Mouse (Mus musculus): ENCODE results near the gene Lin52. TPM values are rescaled to one million over a fixed set of nuclear protein-coding genes. Genes with fewer than 3 reads are reported as not detected.

Gene Lin52
- 15.3 and 15.5 TPM in 2 replicates for polyA plus RNA-seq (2016; fragmentation: Nextera tagmentation; extraction: Ambion mirVana)

GRCm38 (mm10) chr12:84450718-84451646 lies at the start of gene Lin52, which contains the start of gene Aldh6a1:
Gene Lin52 (plus strand): TSS chr12:84451422.
Gene Aldh6a1 (minus strand): TSS chr12:84451004.
- WGBS (ENCODE audit: insufficient replicate concordance) = under 1% methylated on average over 48 of the region's 49 CpGs
- Histone ChIP-seq H3K4me3 (peak within 1 kb of the TSS; percentile 93), H3K9ac (peak within 1 kb of the TSS; percentile 85), H3K27me3 (replicated peaks) (peaks cover 23% of the 10 kb centered on the region), H3K9me3 (replicated peaks) (no peaks in the 10 kb centered on the region), H3K36me3 (peaks cover 14% of the 10 kb centered on the region), H3K4me1 (peaks cover 43% of the 10 kb centered on the region), H3K4me2 (peak within 1 kb of the TSS; percentile 97), H3K27ac (peak within 1 kb of the TSS; percentile 81)
- ATAC-seq = peak; percentile 97

DNA sequence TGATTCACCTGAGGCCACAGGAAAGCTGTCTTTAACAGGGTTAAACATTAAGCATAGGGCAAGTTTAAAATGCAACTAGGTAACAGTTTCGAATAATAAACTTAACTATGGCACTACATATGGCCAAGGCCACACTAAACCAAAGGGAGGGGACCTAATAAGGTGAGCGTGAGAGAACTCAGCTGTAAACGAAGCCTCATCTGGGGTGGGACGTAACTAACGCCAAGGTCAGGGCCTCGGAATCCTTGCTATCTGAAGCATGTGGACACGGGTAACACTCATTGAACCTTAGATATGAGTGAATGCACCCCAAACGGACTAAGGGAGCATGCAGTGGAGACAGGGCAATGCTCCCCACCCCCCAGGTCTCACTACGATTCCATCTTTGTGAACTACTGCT lies 48.3 kb upstream of the Lin52 start:
- H3K36me3 ChIP-seq = no peaks in the 10 kb centered on the region

GRCm38 (mm10) chr12:84404541-84404940 lies 46.7 kb upstream of the Lin52 start:
- ATAC-seq = no peak
- H3K27ac ChIP-seq = no peak overlapping the region
- no peaks in the 10 kb centered on the region for H3K9me3 ChIP-seq (replicated peaks)
- peaks cover 31% of the 10 kb centered on the region for H3K4me1 ChIP-seq
- 83% methylated on average over 6 of the region's 6 CpGs for WGBS (ENCODE audit: insufficient replicate concordance)
- no peak overlapping the region for H3K4me3 ChIP-seq
- no peaks in the 10 kb centered on the region for H3K36me3 ChIP-seq
- no peak overlapping the region for H3K9ac ChIP-seq
- no peak overlapping the region for H3K4me2 ChIP-seq
- peaks cover 5% of the 10 kb centered on the region for H3K27me3 ChIP-seq (replicated peaks)

More for the DNA sequence above, 48.3 kb upstream of the Lin52 start:
- ATAC-seq = no peak
- H3K4me3 ChIP-seq = no peak overlapping the region
- no peaks in the 10 kb centered on the region for H3K27me3 ChIP-seq (replicated peaks)
- no peak overlapping the region for H3K4me2 ChIP-seq
- no peak overlapping the region for H3K9ac ChIP-seq
- WGBS (ENCODE audit: insufficient replicate concordance) = 59% methylated on average over 9 of the region's 9 CpGs
- H3K27ac ChIP-seq = no peak overlapping the region
- H3K9me3 ChIP-seq (replicated peaks) = no peaks in the 10 kb centered on the region
- peaks cover 24% of the 10 kb centered on the region for H3K4me1 ChIP-seq

GRCm38 (mm10) chr12:84407259-84407658 lies 44.0 kb upstream of the Lin52 start:
- Histone ChIP-seq H3K27me3 (replicated peaks) (peaks cover 15% of the 10 kb centered on the region), H3K4me2 (no peak overlapping the region), H3K27ac (no peak overlapping the region), H3K36me3 (no peaks in the 10 kb centered on the region), H3K4me3 (no peak overlapping the region), H3K4me1 (peaks cover 17% of the 10 kb centered on the region), H3K9me3 (replicated peaks) (no peaks in the 10 kb centered on the region), H3K9ac (no peak overlapping the region)
- no peak for ATAC-seq
- 56% methylated on average over 4 of the region's 4 CpGs for WGBS (ENCODE audit: insufficient replicate concordance)

DNA sequence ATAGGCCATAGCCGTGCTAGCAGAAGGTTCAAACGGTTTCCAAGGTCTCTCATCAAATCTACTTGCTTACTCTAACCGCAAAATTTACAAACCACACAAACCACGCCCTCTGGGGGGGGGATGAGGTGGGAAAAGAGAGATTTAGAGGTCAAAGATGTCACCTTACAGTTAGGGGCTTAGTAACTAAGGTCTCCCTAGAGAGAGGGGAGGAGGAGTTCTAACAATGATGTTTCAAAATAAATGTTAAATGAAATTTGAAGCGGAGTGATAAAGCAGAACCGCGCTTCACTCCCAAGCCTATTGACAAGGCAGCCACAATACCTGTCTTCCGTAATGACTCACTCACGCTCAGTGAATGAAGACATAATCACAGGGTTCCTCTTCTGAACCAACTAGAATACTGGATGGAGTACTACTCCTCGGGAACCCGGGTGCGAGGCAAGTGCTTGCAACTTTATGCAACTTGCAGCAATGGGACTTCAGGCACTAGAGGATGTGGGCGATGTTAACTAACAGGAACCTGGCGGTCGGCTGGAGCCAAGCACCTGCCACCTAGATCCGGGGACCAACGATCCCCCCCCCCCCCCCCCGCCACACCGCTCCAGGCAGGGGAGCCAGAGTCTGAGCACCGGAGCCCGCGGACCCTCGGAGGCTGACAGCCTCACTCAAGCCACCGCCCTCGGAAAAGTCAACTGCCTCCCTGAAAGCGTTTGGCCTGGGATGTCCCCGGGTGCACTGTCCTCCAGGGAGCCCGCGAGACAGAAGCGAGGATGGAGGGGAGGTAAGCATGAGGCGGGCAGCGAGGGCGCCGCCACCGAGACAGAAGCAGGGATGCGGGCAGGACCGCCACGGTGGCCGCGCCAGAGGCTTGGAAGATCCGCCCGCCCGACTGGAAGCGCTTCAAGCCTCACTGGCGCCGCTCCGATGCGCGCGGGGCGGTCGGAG lies 43.1 kb upstream of the Lin52 start:
- H3K27ac ChIP-seq = peak overlapping the region; percentile 84
- peaks cover 17% of the 10 kb centered on the region for H3K4me1 ChIP-seq
- WGBS (ENCODE audit: insufficient replicate concordance) = under 1% methylated on average over 49 of the region's 52 CpGs
- H3K4me3 ChIP-seq = peak overlapping the region; percentile 79
- peak overlapping the region; percentile 93 for H3K4me2 ChIP-seq
- no peaks in the 10 kb centered on the region for H3K9me3 ChIP-seq (replicated peaks)
- ATAC-seq = peak; percentile 71
- H3K9ac ChIP-seq = peak overlapping the region; percentile 85
- peaks cover 15% of the 10 kb centered on the region for H3K27me3 ChIP-seq (replicated peaks)
- no peaks in the 10 kb centered on the region for H3K36me3 ChIP-seq

DNA sequence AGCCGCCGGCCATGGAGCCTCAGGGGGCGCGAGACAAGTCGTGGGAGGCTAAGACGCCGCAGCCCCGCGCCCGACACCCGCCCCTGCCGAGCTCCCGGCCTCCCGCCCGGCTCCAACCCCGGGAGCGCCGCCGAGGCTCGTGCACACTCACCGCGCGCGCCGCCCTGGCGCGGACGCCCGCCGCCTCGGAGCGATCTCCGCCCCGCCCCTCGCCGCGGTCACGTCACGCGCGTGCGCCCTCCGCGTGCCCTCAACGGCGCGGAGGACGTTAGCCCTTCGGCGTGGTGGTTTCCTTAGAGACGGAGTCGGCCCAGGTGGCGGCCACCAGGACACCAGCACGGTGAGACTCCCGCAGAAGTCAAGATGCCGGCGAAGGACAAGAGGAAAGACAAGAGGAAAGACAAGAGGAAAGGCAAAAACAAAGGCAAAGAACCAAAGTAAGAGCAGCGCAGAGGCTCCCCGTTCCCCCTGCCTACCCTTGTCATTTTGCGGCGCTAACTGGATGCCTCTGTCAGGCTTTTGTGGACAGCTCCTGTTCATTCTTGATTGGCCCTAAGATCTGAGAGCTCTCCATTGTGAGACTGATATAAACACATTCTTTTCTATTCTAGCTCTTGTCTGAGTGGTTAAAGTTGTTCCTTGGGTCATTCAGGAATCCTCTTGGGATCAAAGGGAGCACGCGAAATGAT lies 42.3 kb upstream of the Lin52 start, which contains the start of the genes Entpd5 and Bbof1:
TSS of gene Entpd5 (minus strand) at position 211 of the 689 bp plus-strand sequence.
TSS of gene Bbof1 (plus strand) at position 253 of the 689 bp plus-strand sequence.
- no peaks in the 10 kb centered on the region for H3K9me3 ChIP-seq (replicated peaks)
- H3K36me3 ChIP-seq = no peaks in the 10 kb centered on the region
- peaks cover 15% of the 10 kb centered on the region for H3K27me3 ChIP-seq (replicated peaks)
- peak within 1 kb of the TSS; percentile 84 for H3K27ac ChIP-seq
- peak within 1 kb of the TSS; percentile 93 for H3K4me2 ChIP-seq
- WGBS (ENCODE audit: insufficient replicate concordance) = 2% methylated on average over 61 of the region's 63 CpGs
- H3K4me3 ChIP-seq = peak within 1 kb of the TSS; percentile 79
- peak; percentile 91 for ATAC-seq
- peak within 1 kb of the TSS; percentile 85 for H3K9ac ChIP-seq
- H3K4me1 ChIP-seq = peaks cover 17% of the 10 kb centered on the region

GRCm38 (mm10) chr12:84416834-84417604 lies 34.2 kb upstream of the Lin52 start, which contains the start of gene Rnf113a2:
Gene Rnf113a2 (plus strand): TSS chr12:84417196.
- no peaks in the 10 kb centered on the region for H3K27me3 ChIP-seq (replicated peaks)
- peaks cover 9% of the 10 kb centered on the region for H3K4me1 ChIP-seq
- no peaks in the 10 kb centered on the region; the same call in 1 of the 2 replicates for H3K36me3 ChIP-seq
- H3K4me2 ChIP-seq = peak within 1 kb of the TSS; percentile 84
- H3K27ac ChIP-seq = peak within 1 kb of the TSS; percentile 81
- H3K4me3 ChIP-seq = peak within 1 kb of the TSS; percentile 64
- H3K9ac ChIP-seq = peak within 1 kb of the TSS; percentile 74
- no peaks in the 10 kb centered on the region for H3K9me3 ChIP-seq (replicated peaks)
- ATAC-seq = peak; percentile 96
- 2% methylated on average over 50 of the region's 50 CpGs for WGBS (ENCODE audit: insufficient replicate concordance)

DNA sequence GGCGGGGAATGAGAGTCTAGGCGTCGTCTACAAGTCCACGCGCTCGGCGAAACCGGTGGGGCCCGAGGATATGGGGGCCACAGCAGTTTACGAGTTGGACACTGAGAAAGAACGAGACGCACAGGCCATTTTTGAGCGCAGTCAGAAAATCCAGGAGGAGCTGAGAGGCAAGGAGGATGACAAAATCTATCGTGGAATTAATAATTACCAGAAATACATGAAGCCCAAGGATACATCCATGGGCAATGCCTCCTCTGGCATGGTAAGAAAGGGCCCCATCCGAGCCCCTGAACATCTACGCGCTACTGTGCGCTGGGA lies 33.7 kb upstream of the Lin52 start:
- Histone ChIP-seq H3K27me3 (replicated peaks) (no peaks in the 10 kb centered on the region), H3K4me3 (peak overlapping the region; percentile 64), H3K4me2 (peak overlapping the region; percentile 84), H3K27ac (peak overlapping the region; percentile 81), H3K36me3 (no peaks in the 10 kb centered on the region; the same call in 1 of the 2 replicates), H3K4me1 (peaks cover 9% of the 10 kb centered on the region), H3K9me3 (replicated peaks) (no peaks in the 10 kb centered on the region), H3K9ac (peak overlapping the region; percentile 74)
- 31% methylated on average over 18 of the region's 18 CpGs for WGBS (ENCODE audit: insufficient replicate concordance)
- ATAC-seq = no peak

DNA sequence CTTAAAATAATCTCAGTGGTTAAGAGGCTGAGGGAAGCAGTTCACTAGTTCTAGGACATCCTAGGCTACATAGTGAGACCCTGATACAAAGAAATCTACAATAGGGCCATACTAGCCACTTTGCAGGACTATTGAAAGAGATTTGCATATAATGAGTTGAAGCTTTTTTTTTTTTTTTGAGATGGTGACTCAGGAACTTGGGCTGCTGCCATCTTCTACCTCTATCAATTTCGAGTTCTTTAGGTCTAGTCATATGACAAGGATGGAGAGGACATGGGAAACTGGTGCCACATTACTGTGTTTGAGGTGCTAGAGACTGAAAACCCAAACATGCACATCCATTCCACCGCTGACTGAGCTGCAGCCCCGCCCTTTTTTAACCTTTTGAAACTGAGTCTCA lies 27.2 kb upstream of the Lin52 start:
- H3K4me3 ChIP-seq = no peak overlapping the region
- no peak overlapping the region for H3K27ac ChIP-seq
- no peaks in the 10 kb centered on the region for H3K36me3 ChIP-seq
- H3K4me1 ChIP-seq = no peaks in the 10 kb centered on the region
- no peaks in the 10 kb centered on the region for H3K9me3 ChIP-seq (replicated peaks)
- H3K4me2 ChIP-seq = no peak overlapping the region
- WGBS (ENCODE audit: insufficient replicate concordance) = 44% methylated on average over 3 of the region's 3 CpGs
- H3K9ac ChIP-seq = no peak overlapping the region
- no peaks in the 10 kb centered on the region for H3K27me3 ChIP-seq (replicated peaks)
- ATAC-seq = no peak

DNA sequence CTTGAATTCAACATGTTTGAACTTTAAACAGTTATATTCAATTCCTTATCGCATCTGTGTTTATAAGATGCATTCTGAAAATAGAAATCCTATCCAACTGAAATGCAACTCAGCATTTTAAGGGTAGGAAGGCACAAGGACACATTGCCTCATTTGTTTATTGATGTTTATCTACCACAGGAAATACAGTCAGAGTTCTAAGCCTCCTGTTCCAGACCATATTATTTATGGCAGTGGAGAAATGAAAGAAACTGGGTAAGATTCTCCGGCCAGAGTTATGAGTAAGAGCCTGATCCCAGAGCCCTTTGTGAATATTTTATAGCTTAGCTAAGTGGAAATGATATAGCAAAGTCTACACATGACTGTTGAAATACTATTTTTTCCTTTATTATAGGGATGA lies 21.4 kb upstream of the Lin52 start:
- no peaks in the 10 kb centered on the region for H3K27me3 ChIP-seq (replicated peaks)

More for the DNA sequence above, 21.4 kb upstream of the Lin52 start:
- ATAC-seq = no peak
- Histone ChIP-seq H3K4me2 (no peak overlapping the region), H3K4me3 (no peak overlapping the region), H3K27ac (no peak overlapping the region), H3K9me3 (replicated peaks) (no peaks in the 10 kb centered on the region), H3K4me1 (no peaks in the 10 kb centered on the region), H3K9ac (no peak overlapping the region), H3K36me3 (peaks cover 6% of the 10 kb centered on the region; the same call in 1 of the 2 replicates)
- WGBS (ENCODE audit: insufficient replicate concordance) = 80% methylated on average over 2 of the region's 2 CpGs

All from liver, embryonic 12.5 days (tissue).